Mouse (Mus musculus): ENCODE data around the gene Gm10134.

- TF ChIP-seq CTCF (IDR thresholded peaks at IDR 0.05; ENCODE audit: low read depth), result no peak
- no peak for TF ChIP-seq EP300 (IDR thresholded peaks at IDR 0.05; ENCODE audit: low read depth)
Measured at GRCm38 (mm10) chr2:28505795-28506194, at the start of gene Gm10134.
